Mouse (Mus musculus) mouse trophoblast stem cell (cell line): ENCODE measurements around the gene Tmem127.
"Not testable (repeated sequence)": the region's sequence is repeated elsewhere in the genome, so short reads cannot be mapped to it uniquely, and the experiment has no call there.

ENCODE experiments used
- in situ Hi-C, 2 experiments: fragments of 300-500 bp; cut with MseI, MboI; formaldehyde crosslinking; loops; 2 replicates in 1 of 2; 3 replicates in 1 of 2; pipeline ENCODE4 v1.15.1; 2025

Gene Tmem127

DNA sequence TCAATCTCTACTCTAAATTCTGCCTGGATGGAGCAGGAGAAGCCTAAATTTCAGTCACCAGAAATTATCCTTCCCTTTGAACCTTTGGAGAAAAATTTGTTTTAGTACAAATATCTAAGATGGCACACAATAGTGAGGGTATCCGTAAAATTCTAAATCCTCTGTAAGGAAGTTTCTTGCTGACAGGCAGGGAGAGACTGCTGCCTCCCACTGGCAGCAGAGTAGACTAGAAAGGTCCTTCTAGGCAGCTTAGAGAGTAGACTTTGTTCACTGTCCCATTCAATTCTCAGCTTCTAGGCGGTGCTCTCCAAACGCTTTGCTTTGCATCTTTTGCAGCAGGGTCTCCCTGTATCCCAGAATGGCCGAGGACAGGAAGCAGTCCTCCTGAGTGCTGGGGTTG is 20.1 kb downstream of the Tmem127 start:
- in situ Hi-C loops, result no loop called here

DNA sequence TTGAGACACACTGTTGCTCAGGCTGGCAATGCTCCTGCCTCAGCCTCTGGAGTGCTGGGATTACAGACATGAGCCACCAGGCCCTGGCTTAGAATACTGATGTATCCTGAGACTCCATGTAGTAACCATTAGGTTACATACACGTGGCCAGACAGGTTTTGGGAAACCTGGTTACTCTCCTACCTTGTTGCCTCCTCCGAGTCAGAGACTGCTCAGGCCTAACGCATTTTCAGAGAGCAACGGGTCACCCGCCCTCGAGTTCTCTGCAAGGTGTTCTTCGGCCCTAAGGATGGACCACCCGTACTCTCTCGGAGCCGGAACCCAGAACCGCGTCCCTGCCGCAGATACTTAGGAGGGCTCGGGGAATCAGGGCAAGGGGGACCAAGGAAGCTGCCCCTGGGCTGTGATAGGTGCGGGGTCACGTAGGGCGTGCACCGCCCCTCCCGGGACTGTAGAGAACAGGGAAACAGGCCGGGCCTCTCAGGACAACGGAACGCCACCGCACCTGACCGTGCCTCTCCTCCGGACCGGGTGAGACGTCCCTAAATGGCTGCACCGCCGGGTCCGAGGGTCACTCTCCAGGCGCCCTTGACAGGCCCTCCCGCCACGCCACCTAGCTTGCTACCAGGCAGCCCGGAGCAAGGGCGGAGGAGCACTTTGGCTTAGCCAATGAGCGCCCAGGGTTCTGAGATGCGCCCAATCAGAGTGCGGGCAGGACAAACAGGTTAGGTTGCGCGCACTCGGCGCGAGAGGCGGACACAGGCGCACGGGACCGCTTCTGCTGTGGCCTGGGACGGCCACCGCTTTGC is 22.0 kb downstream of the Tmem127 start, which contains the start of gene Stard7:
Stard7 (plus strand) TSS at position 728 of the 809 bp plus-strand sequence.
- in situ Hi-C loops, result no loop called here

DNA sequence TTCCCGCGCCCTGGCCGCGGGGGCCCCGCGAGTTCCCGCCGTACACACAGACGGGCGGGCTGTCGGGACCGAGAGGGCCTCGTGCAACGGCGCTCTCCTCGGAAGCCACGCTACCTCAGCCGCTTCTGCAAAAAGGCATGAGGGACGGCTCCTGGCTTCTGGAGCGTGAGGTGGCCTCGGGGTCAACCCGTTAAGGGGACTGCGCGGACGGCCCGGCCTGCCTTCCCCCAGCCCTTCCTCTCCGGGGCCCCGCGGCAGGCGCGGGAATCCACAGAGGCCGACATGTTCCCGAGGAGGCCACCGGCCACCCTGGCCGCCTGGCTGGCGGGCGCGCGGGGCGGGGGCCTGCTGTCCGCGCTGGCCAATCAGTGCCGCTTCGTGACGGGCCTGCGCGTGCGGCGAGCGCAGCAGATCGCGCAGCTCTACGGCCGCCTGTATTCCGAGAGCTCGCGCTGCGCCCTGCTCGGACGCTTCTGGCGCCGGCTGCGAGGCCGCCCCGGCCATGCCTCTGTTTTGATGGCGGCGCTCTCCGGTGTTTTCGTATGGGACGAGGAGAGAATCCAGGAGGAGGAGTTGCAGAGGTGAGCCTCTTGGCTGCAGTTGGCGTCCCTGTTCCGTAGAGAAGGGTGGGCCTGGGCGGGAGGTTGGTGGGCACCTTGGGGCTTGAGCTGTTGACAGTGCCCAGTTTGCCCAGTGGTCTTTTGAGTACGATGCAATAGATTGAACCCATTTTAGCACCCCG is 22.8 kb downstream of the Tmem127 start:
- in situ Hi-C loops, result no loop called here

- in situ Hi-C loops, result no loop called here
Measured at GRCm38 (mm10) chr2:127271042-127271515, 23.4 kb downstream of the Tmem127 start.

DNA sequence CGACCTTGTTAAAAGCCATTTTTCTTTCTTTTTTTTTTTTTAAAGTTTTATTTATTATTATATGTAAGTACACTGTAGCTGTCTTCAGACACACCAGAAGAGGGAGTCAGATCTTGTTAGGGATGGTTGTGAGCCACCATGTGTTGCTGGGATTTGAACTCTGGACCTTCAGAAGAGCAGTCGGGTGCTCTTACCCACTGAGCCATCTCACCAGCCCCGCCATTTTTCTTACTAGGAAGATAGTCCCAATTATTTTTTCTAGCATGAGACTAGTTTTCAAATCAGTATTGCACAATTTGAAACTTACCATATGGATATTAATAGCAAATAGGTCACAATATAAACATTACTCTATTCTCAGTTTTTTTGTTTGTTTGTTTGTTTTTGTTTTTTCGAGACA is 24.3 kb downstream of the Tmem127 start:
- in situ Hi-C loops, result not testable (repeated sequence)

DNA sequence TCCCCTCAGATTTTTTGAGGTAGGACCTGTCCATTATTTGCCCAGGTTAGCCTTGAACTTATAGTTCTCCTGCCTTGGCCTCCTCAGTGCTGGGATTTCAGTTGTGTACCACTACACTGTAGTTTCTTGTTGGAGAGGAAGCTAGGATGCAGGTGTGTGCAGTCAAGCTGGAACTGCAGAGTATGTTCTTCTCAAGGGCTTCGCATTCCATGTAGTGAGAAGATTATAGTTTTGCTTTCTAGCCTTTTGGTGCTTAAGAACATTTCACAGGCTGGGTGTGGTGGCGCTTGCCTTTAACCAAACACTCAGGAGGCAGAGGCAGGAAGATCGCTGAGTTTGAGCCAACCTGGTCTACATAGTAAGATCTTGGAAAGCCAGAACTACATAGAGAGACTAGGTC is 25.1 kb downstream of the Tmem127 start:
- in situ Hi-C loops, result no loop called here

DNA sequence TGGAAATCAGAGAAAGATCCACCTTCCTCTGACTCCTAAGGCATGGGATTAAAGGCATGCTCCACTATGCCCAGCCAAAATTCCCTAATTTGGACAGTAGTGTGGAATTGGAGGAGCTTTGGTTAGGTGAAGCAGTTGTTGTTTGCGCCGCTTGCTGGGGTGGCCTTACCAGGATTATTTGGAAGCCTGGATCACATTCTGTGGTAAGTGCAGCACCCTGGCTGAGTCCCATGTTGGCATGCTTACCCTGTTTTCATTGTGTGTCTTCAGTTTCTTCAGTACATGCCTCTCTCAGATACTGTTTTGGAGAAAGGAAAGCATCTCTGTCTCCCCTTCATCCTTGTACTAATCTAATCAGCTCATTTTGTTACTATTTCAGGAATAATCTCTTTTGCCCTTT is 26.9 kb downstream of the Tmem127 start:
- in situ Hi-C loops, result no loop called here

DNA sequence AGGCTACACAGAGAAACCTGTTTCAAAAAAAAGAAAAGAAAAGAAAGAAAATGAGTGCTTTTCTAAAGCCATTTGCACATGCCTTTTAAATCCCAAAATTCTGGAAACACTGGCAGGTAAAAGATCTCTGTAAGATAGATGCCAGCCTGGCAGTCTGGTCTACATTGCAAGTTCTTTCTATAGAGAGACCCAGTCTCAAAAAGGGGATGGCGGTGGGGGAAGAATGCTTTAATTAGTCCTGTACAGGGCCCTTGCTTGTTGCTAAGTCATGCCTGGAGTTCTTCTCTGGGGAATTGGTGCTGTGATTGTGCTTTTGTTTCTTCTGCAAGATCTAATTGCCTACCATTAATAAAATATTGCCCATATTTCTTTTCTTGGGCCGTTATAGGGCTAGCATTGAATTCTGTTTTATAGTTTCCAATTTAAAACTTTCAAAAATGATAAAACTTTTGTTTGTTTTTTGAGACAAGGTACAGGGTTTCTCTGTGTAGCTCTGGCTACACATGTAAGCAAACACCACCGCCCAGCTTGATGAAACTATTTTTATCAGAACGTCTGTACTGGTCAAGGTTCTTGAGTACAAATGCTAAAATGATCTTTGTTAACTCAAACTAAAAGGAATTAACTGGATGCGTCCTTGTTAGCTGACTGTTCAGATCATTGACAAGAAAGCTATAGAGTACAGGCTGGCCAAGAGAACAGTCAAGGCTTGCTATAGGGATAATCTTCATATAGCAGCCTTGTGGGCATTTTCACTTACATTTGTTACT is 28.0 kb downstream of the Tmem127 start:
- in situ Hi-C loops, result no loop called here

- in situ Hi-C loops, result no loop called here
Measured at GRCm38 (mm10) chr2:127278162-127278561, 30.5 kb downstream of the Tmem127 start.

DNA sequence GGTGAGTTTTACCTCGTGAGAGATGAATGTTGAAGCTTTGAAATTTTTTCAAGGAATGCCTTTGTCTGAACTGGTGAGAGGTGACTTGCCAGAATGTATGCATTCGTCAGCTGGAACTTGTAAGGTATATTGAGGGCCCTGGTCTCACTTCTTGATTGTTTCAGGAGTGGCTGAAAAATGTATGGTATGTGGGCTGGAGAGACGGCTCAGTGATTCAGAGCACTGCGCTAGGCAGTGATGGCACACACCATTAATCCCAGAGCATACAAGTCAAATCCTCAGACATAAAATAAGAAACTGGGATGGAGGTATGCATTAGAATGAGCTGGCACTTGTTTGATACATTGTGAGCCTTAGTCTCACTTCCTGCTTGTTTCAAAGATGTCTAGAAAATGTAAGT is 44.5 kb downstream of the Tmem127 start:
- in situ Hi-C loops, result no loop called here

GRCm38 (mm10) chr2:127297001-127297805 is 49.5 kb downstream of the Tmem127 start:
- in situ Hi-C loops, result no loop called here

DNA sequence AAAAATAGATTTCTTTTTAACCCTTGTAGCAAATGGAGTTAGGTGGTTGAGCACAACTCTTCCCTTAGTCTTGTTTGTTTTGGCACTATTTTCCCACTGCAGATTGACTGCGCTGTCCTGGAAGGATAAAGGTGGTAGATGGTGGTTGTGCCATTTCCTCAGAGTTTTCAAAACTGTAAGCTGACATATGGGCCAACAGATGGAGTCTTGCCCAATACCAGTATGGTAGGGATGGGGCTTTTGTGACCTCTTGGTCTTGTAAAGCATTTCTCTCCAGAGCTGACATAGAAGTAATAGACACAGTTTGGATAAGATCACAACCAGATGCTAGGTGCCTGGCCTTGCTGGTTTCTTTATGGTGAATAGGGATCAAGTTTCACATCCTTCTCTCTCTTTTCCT is 50.3 kb downstream of the Tmem127 start:
- in situ Hi-C loops, result no loop called here

GRCm38 (mm10) chr2:127300701-127301100 is 53.0 kb downstream of the Tmem127 start:
- in situ Hi-C loops, result no loop called here

GRCm38 (mm10) chr2:127301883-127302282 is 54.2 kb downstream of the Tmem127 start:
- in situ Hi-C loops, result no loop called here

- in situ Hi-C loops, result not testable (repeated sequence)
Measured at GRCm38 (mm10) chr2:127304192-127304591, 56.5 kb downstream of the Tmem127 start.

- in situ Hi-C loops, result loop anchor here (5.0 kb wide), 1 partner anchor 38 kb away; no protein-coding TSS in a partner anchor
Measured at GRCm38 (mm10) chr2:127304609-127305210, 57.0 kb downstream of the Tmem127 start.

DNA sequence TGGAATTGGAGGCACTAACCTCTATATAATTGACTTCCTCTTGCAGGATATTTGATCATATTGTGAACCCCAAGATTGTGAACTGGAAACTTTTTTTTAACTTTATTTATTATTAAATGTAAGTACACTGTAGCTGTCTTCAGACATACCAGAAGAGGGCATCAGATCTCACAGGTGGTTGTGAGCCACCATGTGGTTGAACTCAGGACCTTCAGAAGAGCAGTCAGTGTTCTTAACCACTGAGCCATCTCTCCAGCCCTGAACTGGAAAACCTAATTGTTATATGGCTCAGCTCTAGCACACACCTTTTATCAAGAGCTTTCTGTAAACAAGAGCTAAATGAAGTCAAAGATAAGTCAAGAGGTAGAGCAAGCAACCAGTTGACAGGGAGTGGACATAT is 58.4 kb downstream of the Tmem127 start:
- in situ Hi-C loops, result loop anchor here (5.0 kb wide), 1 partner anchor 36 kb away; no protein-coding TSS in a partner anchor

DNA sequence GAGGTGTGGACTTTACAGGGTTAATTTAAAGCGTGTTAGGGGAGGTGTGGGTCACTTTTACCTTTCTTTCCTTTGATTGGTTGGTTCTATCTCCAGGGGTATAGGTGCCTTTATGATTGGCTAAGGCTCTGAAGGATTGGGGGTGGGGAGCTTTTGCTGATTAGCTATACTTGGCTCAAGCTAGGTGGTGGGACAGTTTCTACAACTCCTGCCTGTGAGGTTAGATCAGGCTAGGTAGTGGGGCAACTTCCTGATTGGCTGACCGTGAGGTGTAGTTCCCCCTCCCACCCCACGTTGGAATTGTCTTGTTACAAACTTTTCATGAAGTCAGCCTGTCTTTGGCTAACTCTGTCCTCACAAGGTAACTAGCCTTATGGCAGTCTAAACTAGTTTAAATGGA is 59.5 kb downstream of the Tmem127 start:
- in situ Hi-C loops, result loop anchor here (5.0 kb wide), 1 partner anchor 35 kb away; no protein-coding TSS in a partner anchor

- in situ Hi-C loops, result loop anchor here (5.0 kb wide), 1 partner anchor 34 kb away; no protein-coding TSS in a partner anchor
Measured at GRCm38 (mm10) chr2:127308660-127309059, 61.0 kb downstream of the Tmem127 start.

DNA sequence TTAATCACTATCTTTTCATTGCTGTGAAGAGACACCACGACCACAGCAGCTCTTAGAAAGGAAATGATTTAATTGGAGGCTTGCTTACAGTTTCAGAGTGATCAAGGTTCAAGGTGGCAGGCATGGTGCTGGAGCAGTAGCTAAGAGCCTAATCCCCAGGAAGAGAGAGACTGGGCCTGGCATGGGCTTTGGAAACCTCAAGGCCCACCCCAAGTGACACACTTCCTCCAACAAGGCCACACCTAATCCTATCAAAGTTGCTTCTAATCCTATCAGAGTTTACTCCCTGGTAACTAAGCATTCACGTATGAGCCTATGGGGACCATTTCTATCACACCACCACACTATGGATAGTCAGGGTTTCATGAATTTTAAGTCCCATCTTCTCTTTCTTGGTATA is 62.5 kb downstream of the Tmem127 start:
- in situ Hi-C loops, result no loop called here
